Mouse (Mus musculus) liver, embryonic 11.5 days (tissue): Measurements from ENCODE around the gene Gspt1. TPM values are rescaled to one million over a fixed set of nuclear protein-coding genes. Genes with fewer than 3 reads are reported as not detected.

Source experiments
- ATAC-seq: fragments of 200-750 bp; cut with Nextera tagmentation; replicated peaks from 2 replicates; pipeline ENCODE4 v1.8.0; 2017; ENCODE audit warnings: moderate number of reproducible peaks, mild to moderate bottlenecking, moderate TSS enrichment, moderate library complexity; ENCODE audit not compliant: low FRiP score
- DNase-seq: peaks from one replicate; pipeline ENCODE4 v3.0.0-alpha.2; 2017; ENCODE audit warnings: low spot score
- H3K27ac ChIP-seq: fragments of 300-500 bp; sonication (generic); 2 replicates; pipeline ENCODE4 v1.5.1; 2014; ENCODE audit warnings: mild to moderate bottlenecking, low read depth, low read length, control low read depth
- H3K27me3 ChIP-seq: fragments of 300-500 bp; sonication (generic); replicated peaks from 2 replicates; pipeline ENCODE4 v1.6.1; 2014; ENCODE audit warnings: low read length, mixed read lengths; ENCODE audit not compliant: control insufficient read depth, insufficient read depth
- H3K36me3 ChIP-seq: fragments of 300-500 bp; sonication (generic); 2 replicates; pipeline ENCODE4 v1.6.1; 2014; ENCODE audit warnings: mild to moderate bottlenecking, low read length, moderate library complexity, mixed read lengths; ENCODE audit not compliant: control insufficient read depth, insufficient read depth
- H3K4me1 ChIP-seq: fragments of 300-500 bp; sonication (generic); replicated peaks from 2 replicates; pipeline ENCODE4 v1.6.1; 2014; ENCODE audit warnings: low read length, mixed read lengths; ENCODE audit not compliant: control insufficient read depth, insufficient read depth
- H3K4me2 ChIP-seq: fragments of 300-500 bp; sonication (generic); 2 replicates; pipeline ENCODE4 v1.6.1; 2014; ENCODE audit warnings: mild to moderate bottlenecking, control low read depth, moderate library complexity
- H3K4me3 ChIP-seq: fragments of 300-500 bp; sonication (generic); 2 replicates; pipeline ENCODE4 v1.5.1; 2014; ENCODE audit warnings: low read depth, low read length, control low read depth
- H3K9ac ChIP-seq: fragments of 300-500 bp; sonication (generic); 2 replicates; pipeline ENCODE4 v1.6.1; 2014; ENCODE audit warnings: low read depth, low read length, control low read depth
- H3K9me3 ChIP-seq: fragments of 300-500 bp; sonication (generic); 2 replicates; pipeline ENCODE4 v1.6.1; 2016; ENCODE audit warnings: low read length, inconsistent platforms, mixed read lengths; ENCODE audit not compliant: control insufficient read depth
- WGBS: fragments of 180-500 bp; shearing (Covaris S2); extraction: QIAGEN DNeasy Blood & Tissue Kit; methylation state at CpG from one replicate; pipeline ENCODE4 v1.1.7; 2014; 5-methylcytosine and 5-hydroxymethylcytosine counted together
- microRNA counts: library from miRNA; unstranded; fragments of <30 nt; microRNA quantifications from one replicate; lab custom pipeline; 2015
- microRNA-seq: library from miRNA; unstranded; fragments of <30 nt; microRNA quantifications from one replicate; pipeline ENCODE4, GENCODE M21; 2017; ENCODE audit warnings: borderline number of aligned reads
- polyA plus RNA-seq: library from polyadenylated mRNA; unstranded; fragments of >200 nt; fragmentation: Nextera tagmentation; extraction: Ambion mirVana; gene quantifications from 2 replicates; pipeline ENCODE4 v1.2.1, GENCODE M21; 2014

Gspt1 gene
- polyA plus RNA-seq, 1 experiment from 2014 or later = 129 TPM

DNA sequence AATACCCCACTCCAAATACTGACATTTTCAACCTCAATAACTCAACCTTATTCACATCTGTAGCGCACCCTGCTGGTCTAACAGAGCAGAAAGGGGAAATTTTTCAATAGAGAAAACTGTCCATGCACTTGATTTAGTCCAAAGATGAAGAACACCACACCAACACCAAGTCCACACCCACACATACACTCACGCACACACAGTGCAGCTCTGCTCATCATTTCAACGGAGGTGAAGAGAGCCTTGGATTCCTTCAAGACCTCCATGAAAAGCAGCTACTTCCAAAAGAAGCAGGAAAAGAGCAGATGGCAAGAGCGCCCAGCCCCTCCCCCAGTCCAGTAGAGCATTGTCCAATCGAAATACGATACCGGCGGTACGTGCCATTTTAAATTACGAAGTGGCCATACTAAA is 79.4 kb downstream of the Gspt1 start:
- no peak for ATAC-seq

DNA sequence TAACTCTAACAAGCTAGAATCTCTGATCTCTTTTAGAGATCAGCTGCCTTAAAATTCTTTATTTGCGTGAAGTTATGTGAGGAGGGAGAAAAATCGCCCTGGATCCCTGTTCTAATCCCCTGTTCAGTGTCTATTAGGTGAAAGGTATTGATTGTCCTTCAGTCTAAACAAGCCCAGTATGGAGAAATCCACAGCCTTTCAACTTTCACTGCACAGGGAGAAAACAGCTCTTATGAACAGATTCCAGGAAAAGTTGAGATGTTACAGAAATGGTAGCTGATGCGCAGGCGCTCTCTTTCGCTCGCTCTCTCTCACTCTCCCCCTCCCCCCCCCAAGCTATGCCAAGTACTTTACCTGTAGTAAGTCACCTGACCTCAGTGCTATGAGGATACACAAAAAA is 82.4 kb downstream of the Gspt1 start:
- Histone ChIP-seq H3K4me3 (no peak overlapping the region), H3K27me3 (no peaks in the 10 kb centered on the region), H3K9ac (no peak overlapping the region), H3K4me1 (peaks cover 12% of the 10 kb centered on the region; the same call in 1 of the 2 replicates), H3K9me3 (no peaks in the 10 kb centered on the region), H3K4me2 (no peak overlapping the region), H3K36me3 (no peaks in the 10 kb centered on the region), H3K27ac (no peak overlapping the region)
- no peak for ATAC-seq
- 85% methylated on average over 6 of the region's 6 CpGs for WGBS
- DNase-seq = no peak

More for the DNA sequence above, 79.4 kb downstream of the Gspt1 start:
- no peaks in the 10 kb centered on the region for H3K27me3 ChIP-seq
- H3K4me1 ChIP-seq = peaks cover 18% of the 10 kb centered on the region
- DNase-seq = peak; percentile 61
- peak overlapping the region; percentile 71 for H3K4me2 ChIP-seq
- H3K9ac ChIP-seq = peak overlapping the region; percentile 92; the same call in 1 of the 2 replicates
- WGBS = 11% methylated on average over 10 of the region's 10 CpGs
- no peak overlapping the region for H3K27ac ChIP-seq
- no peaks in the 10 kb centered on the region for H3K36me3 ChIP-seq
- H3K4me3 ChIP-seq = peak overlapping the region; percentile 97
- H3K9me3 ChIP-seq = no peaks in the 10 kb centered on the region

MicroRNAs encoded within 50 kb of the gene (microRNA counts, 519-probe panel; counts per million panel counts)
- microRNA mmu-miR-1945 (lab: Ali Mortazavi, UCI) = not detected

Small RNA genes lying within 50 kb of the gene (microRNA-seq; reads per million reads assigned to microRNA genes)
- gene Mir1945 = 5.3 reads per million, percentile 13 among the genes with 10 or more reads in this experiment

Other genes with a start within 250 kb of the Gspt1 start
- 17.0 and 18.0 TPM in 2 replicates for gene Snn, start 193.4 kb downstream of the Gspt1 start, polyA plus RNA-seq
- 53.6 and 56.0 TPM in 2 replicates for gene Litaf, start 188.2 kb downstream of the Gspt1 start, polyA plus RNA-seq
- 36.5 and 38.0 TPM in 2 replicates for gene Txndc11, start 119.7 kb downstream of the Gspt1 start, polyA plus RNA-seq
- 87.9 and 92.2 TPM in 2 replicates for gene Zc3h7a, start 77.9 kb downstream of the Gspt1 start, polyA plus RNA-seq
- gene Rsl1d1, start 51.0 kb downstream of the Gspt1 start, polyA plus RNA-seq = 313 and 345 TPM in 2 replicates
- not detected in 2 replicates for gene Tnfrsf17, start 59.5 kb upstream of the Gspt1 start, polyA plus RNA-seq
- 4.5 and 5.1 TPM in 2 replicates for gene Snx29, start 68.6 kb upstream of the Gspt1 start, polyA plus RNA-seq